Mouse (Mus musculus) embryonic facial prominence, embryonic 13.5 days (tissue): ENCODE data around the gene Rgs3. TPM values are rescaled to one million over a fixed set of nuclear protein-coding genes. Genes with fewer than 3 reads are reported as not detected.

Experiments
- ATAC-seq: fragments of 200-750 bp; cut with Nextera tagmentation; 2 replicates; pipeline ENCODE4 v1.8.0; 2017; ENCODE audit warnings: low read depth; ENCODE audit not compliant: insufficient number of reproducible peaks, insufficient read depth, low FRiP score, low TSS enrichment
- H3K27ac ChIP-seq: fragments of 300-500 bp; sonication (generic); 2 replicates; pipeline ENCODE4 v1.5.1; 2015; ENCODE audit warnings: moderate library complexity, mild to moderate bottlenecking, inconsistent platforms
- H3K27me3 ChIP-seq: fragments of 300-500 bp; sonication (generic); 2 replicates; pipeline ENCODE4 v1.6.1; 2015; ENCODE audit warnings: mild to moderate bottlenecking, inconsistent platforms
- H3K36me3 ChIP-seq: fragments of 300-500 bp; sonication (generic); 2 replicates; pipeline ENCODE4 v1.6.1; 2015; ENCODE audit warnings: mild to moderate bottlenecking, inconsistent platforms
- H3K4me1 ChIP-seq: fragments of 300-500 bp; sonication (generic); 2 replicates; pipeline ENCODE4 v1.6.1; 2015; ENCODE audit warnings: inconsistent platforms
- H3K4me2 ChIP-seq: fragments of 300-500 bp; sonication (generic); 2 replicates; pipeline ENCODE4 v1.6.1; 2015; ENCODE audit warnings: moderate library complexity, mild to moderate bottlenecking, inconsistent platforms
- H3K4me3 ChIP-seq: fragments of 300-500 bp; sonication (generic); 2 replicates; pipeline ENCODE4 v1.5.1; 2015; ENCODE audit warnings: mild to moderate bottlenecking, inconsistent platforms
- H3K9ac ChIP-seq: fragments of 300-500 bp; sonication (generic); 2 replicates; pipeline ENCODE4 v1.6.1; 2015; ENCODE audit warnings: mild to moderate bottlenecking, inconsistent platforms
- H3K9me3 ChIP-seq: fragments of 300-500 bp; sonication (generic); 2 replicates; pipeline ENCODE4 v1.6.1; 2016; ENCODE audit warnings: inconsistent platforms
- WGBS: fragments of 180-500 bp; shearing (Covaris S2); methylation state at CpG from one replicate; pipeline ENCODE4 v1.1.7; 2015; ENCODE audit warnings: mixed read lengths; 5-methylcytosine and 5-hydroxymethylcytosine counted together
- polyA plus RNA-seq: library from polyadenylated mRNA; unstranded; fragments of >200 nt; fragmentation: Nextera tagmentation; extraction: Ambion mirVana; gene quantifications from 2 replicates; pipeline ENCODE4 v1.2.1, GENCODE M21; 2015

Rgs3 gene
- polyA plus RNA-seq, 1 experiment from 2014 or later, result 50.8 TPM

DNA sequence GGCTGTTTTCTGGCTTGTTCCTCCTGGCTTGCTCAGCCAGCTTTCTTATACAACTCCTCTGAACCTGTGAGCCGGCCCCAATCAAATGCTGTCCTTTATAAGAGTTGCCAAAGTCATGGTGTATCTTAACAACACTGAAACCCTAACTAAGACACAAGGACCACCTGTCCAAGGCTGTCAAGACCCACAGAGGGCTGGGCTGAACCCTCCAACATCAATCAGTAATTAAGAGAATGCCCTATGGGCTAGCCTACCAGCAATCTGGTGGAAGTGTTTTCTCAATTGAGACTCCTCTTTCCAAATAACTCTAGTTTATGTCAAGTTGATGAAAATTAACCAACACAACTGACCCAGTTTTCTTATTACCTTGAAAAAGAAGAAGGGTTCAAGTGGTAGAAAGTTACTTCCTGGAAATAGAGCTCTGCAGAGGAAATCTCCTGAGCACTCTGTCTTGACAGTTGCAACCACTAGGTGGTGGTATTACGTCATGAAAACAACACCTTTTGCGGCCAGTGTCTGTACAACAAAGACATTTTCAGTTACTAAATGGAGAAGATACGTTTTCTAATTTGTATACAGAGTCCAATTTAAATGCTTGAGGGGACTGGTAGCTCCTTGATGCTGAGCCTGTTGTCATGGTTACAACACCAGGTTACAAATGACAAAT is 1.4 kb downstream of the Rgs3 start:
- no peaks in the 10 kb centered on the region for H3K36me3 ChIP-seq
- no peak overlapping the region for H3K27ac ChIP-seq
- peaks cover 3% of the 10 kb centered on the region; the same call in 1 of the 2 replicates for H3K27me3 ChIP-seq
- no peaks in the 10 kb centered on the region for H3K9me3 ChIP-seq
- 0 out of 2 replicates have a peak, but pooled peaks cover 3% of the 10 kb centered on the region for H3K4me1 ChIP-seq
- no peak overlapping the region for H3K4me2 ChIP-seq
- WGBS, result 23% methylated on average over 4 of the region's 4 CpGs
- no peak overlapping the region for H3K4me3 ChIP-seq
- no peak overlapping the region for H3K9ac ChIP-seq
- ATAC-seq, result no peak

DNA sequence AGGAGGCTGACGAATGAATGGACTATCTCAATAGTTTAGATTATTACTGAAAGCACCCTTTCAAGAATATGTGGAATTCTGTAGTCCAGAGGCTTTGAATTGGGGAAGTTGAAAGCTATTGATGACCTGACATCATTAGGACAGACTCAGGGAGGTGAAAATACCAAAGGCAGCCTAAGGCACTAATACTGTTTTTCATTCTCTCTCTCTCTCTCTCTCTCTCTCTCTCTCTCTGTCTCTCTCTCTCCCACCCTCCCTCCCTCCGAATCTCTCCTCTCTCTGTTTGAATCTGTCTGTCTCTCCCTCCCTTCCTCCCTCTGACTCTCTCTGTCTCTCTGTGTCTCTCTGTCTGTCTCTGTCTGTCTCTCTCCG is 2.0 kb downstream of the Rgs3 start:
- Histone ChIP-seq H3K4me2 (no peak overlapping the region), H3K4me3 (no peak overlapping the region), H3K9me3 (no peaks in the 10 kb centered on the region), H3K27ac (no peak overlapping the region), H3K4me1 (0 out of 2 replicates have a peak, but pooled peaks cover 3% of the 10 kb centered on the region), H3K9ac (no peak overlapping the region), H3K27me3 (peaks cover 3% of the 10 kb centered on the region; the same call in 1 of the 2 replicates), H3K36me3 (no peaks in the 10 kb centered on the region)
- no peak for ATAC-seq
- 51% methylated on average over 3 of the region's 3 CpGs for WGBS

DNA sequence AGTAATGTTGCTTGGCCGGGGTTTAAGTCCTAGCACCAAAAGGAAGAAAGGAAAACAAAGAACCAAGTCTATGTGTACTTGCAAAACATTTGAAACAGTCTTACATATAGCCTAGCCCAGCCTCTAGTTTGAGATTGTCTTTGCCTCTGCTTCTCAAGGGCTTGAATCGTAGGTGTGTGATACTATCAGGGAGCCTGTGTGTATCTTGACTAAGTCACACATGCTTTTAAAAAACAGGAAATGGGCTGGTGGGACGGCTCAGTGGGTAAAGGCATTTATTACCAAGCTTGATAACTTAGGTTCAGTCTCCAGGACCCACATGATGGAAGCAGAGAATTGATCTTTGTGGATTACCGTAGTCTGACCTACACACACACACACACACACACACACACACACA is 2.4 kb downstream of the Rgs3 start:
- Histone ChIP-seq H3K4me3 (no peak overlapping the region), H3K9me3 (no peaks in the 10 kb centered on the region), H3K4me1 (0 out of 2 replicates have a peak, but pooled peaks cover 3% of the 10 kb centered on the region), H3K9ac (no peak overlapping the region), H3K27ac (no peak overlapping the region), H3K36me3 (no peaks in the 10 kb centered on the region), H3K27me3 (peaks cover 3% of the 10 kb centered on the region; the same call in 1 of the 2 replicates), H3K4me2 (no peak overlapping the region)
- WGBS, result 70% methylated on average over 4 of the region's 4 CpGs
- ATAC-seq, result no peak

- H3K9me3 ChIP-seq, result no peaks in the 10 kb centered on the region
- H3K4me2 ChIP-seq, result no peak overlapping the region
- no peak for ATAC-seq
- H3K27ac ChIP-seq, result no peak overlapping the region
- H3K4me3 ChIP-seq, result no peak overlapping the region
- H3K9ac ChIP-seq, result no peak overlapping the region
- no peaks in the 10 kb centered on the region for H3K27me3 ChIP-seq
- H3K4me1 ChIP-seq, result 0 out of 2 replicates have a peak, but pooled peaks cover 3% of the 10 kb centered on the region
- WGBS, result 82% methylated on average over 4 of the region's 4 CpGs
- H3K36me3 ChIP-seq, result no peaks in the 10 kb centered on the region
Measured at GRCm38 (mm10) chr4:62566530-62566929, 6.9 kb downstream of the Rgs3 start.

GRCm38 (mm10) chr4:62567696-62568095 is 8.0 kb downstream of the Rgs3 start:
- no peaks in the 10 kb centered on the region for H3K9me3 ChIP-seq
- H3K4me3 ChIP-seq, result no peak overlapping the region
- no peak overlapping the region for H3K4me2 ChIP-seq
- no peak for ATAC-seq
- H3K36me3 ChIP-seq, result no peaks in the 10 kb centered on the region
- H3K4me1 ChIP-seq, result 0 out of 2 replicates have a peak, but pooled peaks cover 3% of the 10 kb centered on the region
- H3K27me3 ChIP-seq, result no peaks in the 10 kb centered on the region
- H3K27ac ChIP-seq, result no peak overlapping the region
- WGBS, result 85% methylated on average over 6 of the region's 6 CpGs
- H3K9ac ChIP-seq, result no peak overlapping the region

- Histone ChIP-seq H3K9me3 (no peaks in the 10 kb centered on the region), H3K27me3 (no peaks in the 10 kb centered on the region), H3K36me3 (no peaks in the 10 kb centered on the region), H3K4me3 (no peak overlapping the region), H3K4me2 (no peak overlapping the region), H3K4me1 (no peaks in the 10 kb centered on the region), H3K9ac (no peak overlapping the region), H3K27ac (no peak overlapping the region)
- WGBS, result 89% methylated on average over 1 of the region's 1 CpGs
- no peak for ATAC-seq
Measured at GRCm38 (mm10) chr4:62568359-62568758, 8.7 kb downstream of the Rgs3 start.

DNA sequence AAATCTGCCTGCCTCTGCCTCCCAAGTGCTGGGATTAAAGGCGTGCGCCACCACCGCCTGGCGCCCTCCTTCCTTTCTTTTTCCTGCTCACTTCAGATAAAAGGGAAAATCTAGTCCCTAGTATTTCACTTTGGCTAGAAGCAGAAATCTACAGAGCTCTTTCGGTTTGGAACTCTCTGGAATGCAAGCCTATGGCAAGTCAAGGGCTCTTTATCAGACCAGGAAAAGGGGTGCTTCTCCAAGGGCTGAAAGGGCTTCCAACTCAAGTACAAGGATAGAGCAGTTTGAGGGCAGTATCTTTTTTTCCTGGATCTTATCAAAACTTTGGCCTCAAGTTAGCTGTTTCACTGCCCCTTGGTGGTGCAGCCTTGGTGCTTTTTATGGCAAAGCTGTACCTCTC is 10.0 kb downstream of the Rgs3 start:
- Histone ChIP-seq H3K27me3 (no peaks in the 10 kb centered on the region), H3K36me3 (no peaks in the 10 kb centered on the region), H3K9me3 (no peaks in the 10 kb centered on the region), H3K4me1 (no peaks in the 10 kb centered on the region), H3K27ac (no peak overlapping the region), H3K4me3 (no peak overlapping the region), H3K9ac (no peak overlapping the region), H3K4me2 (no peak overlapping the region)
- 93% methylated on average over 5 of the region's 5 CpGs for WGBS
- no peak for ATAC-seq

DNA sequence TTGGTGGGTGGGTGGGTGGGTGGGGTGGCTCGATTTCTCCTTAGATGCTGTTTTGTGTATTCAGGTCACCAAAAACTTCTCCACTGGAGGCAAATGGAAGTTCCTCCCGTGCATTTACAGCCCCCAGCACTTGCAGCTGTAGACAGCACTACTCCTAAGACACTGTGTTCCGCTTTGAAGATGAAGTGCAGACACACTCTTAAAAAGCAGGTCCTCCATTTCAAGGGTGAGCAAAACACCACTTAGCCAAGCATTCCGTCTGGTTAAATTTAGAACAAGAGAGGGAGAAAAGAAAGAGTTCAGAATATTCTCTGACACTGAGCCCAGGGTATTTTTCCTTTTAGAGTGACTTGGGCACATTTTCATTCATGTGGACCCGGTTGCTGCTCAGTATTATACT is 10.4 kb downstream of the Rgs3 start:
- no peaks in the 10 kb centered on the region for H3K9me3 ChIP-seq
- no peaks in the 10 kb centered on the region for H3K4me1 ChIP-seq
- 55% methylated on average over 5 of the region's 5 CpGs for WGBS
- no peak overlapping the region for H3K4me2 ChIP-seq
- H3K27me3 ChIP-seq, result no peaks in the 10 kb centered on the region
- H3K4me3 ChIP-seq, result no peak overlapping the region
- H3K27ac ChIP-seq, result no peak overlapping the region
- no peak for ATAC-seq
- H3K36me3 ChIP-seq, result no peaks in the 10 kb centered on the region
- H3K9ac ChIP-seq, result no peak overlapping the region

- peak overlapping the region; percentile 39; the same call in 1 of the 2 replicates for H3K27ac ChIP-seq
- H3K4me2 ChIP-seq, result peak overlapping the region; percentile 78
- H3K9me3 ChIP-seq, result no peaks in the 10 kb centered on the region
- H3K27me3 ChIP-seq, result peaks cover 40% of the 10 kb centered on the region
- H3K36me3 ChIP-seq, result no peaks in the 10 kb centered on the region
- peak overlapping the region; percentile 63 for H3K9ac ChIP-seq
- 19% methylated on average over 18 of the region's 18 CpGs for WGBS
- H3K4me3 ChIP-seq, result peak overlapping the region; percentile 46
- peak; percentile 28; the same call in 1 of the 2 replicates for ATAC-seq
- H3K4me1 ChIP-seq, result peaks cover 19% of the 10 kb centered on the region
Measured at GRCm38 (mm10) chr4:62582365-62583264, 23.0 kb downstream of the Rgs3 start.

DNA sequence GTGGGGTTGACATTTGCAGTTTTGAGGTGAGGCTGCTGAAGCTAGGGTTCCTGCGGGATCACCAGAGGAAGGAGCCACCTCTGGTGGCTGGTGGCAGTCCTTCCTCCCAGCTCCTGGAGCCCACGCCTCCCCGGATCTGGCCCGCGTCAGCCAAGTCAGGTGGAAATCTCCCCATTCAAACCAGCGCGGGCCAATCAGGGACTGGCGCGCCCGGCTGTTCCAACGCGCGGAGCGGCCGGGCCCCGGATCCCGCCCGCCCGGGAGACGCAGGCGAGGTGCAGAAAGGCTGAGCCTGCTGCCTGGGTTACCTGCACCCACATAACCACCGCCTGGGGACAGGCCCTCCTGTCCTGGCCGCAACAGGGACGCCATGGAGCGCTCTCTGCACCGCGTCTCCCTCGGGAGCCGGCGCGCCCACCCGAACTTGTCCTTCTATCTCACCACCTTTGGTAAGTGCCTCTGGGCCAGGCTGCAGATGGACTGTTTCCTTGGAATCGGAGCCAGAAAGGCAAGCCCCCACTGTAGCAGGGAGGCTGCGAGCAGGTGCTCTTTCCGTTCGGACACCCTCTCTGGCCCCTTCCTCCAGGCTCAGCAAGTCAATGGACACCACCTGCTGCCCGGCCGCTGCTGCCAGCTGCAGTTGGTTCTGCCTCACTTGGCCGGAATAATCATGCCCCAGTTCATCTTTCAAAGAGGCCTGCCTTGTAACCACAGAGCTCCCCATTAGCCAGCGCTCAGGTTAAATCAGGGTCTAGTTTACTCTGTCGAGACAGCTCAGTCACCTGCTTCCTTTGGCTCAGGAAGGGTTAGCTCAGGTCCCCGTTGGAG is 23.8 kb downstream of the Rgs3 start:
- peak; percentile 73 for ATAC-seq
- no peaks in the 10 kb centered on the region for H3K9me3 ChIP-seq
- peaks cover 19% of the 10 kb centered on the region for H3K4me1 ChIP-seq
- H3K36me3 ChIP-seq, result no peaks in the 10 kb centered on the region
- peak overlapping the region; percentile 63 for H3K9ac ChIP-seq
- H3K27me3 ChIP-seq, result peaks cover 40% of the 10 kb centered on the region
- H3K27ac ChIP-seq, result 0 out of 2 replicates have a peak overlapping the region, but pooled peaks have one; percentile 39
- H3K4me2 ChIP-seq, result peak overlapping the region; percentile 78
- peak overlapping the region; percentile 46 for H3K4me3 ChIP-seq
- 3% methylated on average over 42 of the region's 42 CpGs for WGBS

GRCm38 (mm10) chr4:62587067-62587466 is 27.4 kb downstream of the Rgs3 start:
- Histone ChIP-seq H3K4me1 (peaks cover 26% of the 10 kb centered on the region), H3K9me3 (no peaks in the 10 kb centered on the region), H3K9ac (no peak overlapping the region), H3K27ac (no peak overlapping the region), H3K4me3 (no peak overlapping the region), H3K36me3 (no peaks in the 10 kb centered on the region), H3K4me2 (no peak overlapping the region), H3K27me3 (peaks cover 33% of the 10 kb centered on the region)
- no peak for ATAC-seq
- WGBS, result 87% methylated on average over 8 of the region's 8 CpGs
